Mouse (Mus musculus): ENCODE data around the gene Pmepa1.

GRCm38 (mm10) chr2:173282191-173282590 is 5.9 kb upstream of the Pmepa1 start:
- TF ChIP-seq CTCF (IDR thresholded peaks at IDR 0.05; ENCODE audit: low read depth, low read length) (no peak), POLR2A (IDR thresholded peaks at IDR 0.05; ENCODE audit: insufficient read depth, low read length) (no peak), EP300 (IDR thresholded peaks at IDR 0.05; ENCODE audit: insufficient read depth, low read depth, low read length) (no peak)
